Mouse (Mus musculus) heart, adult 11 months (tissue): Measurements from ENCODE around the gene Vrk3.
A peak's percentile ranks its signal among the peaks of the same experiment; 100 is the strongest.

Experiments
- DNase-seq: peaks from one replicate; pipeline ENCODE4 v3.0.0; 2022

Gene Vrk3

GRCm38 (mm10) chr7:44770046-44770578 is 21.9 kb downstream of the Vrk3 start:
- no peak for DNase-seq

DNA sequence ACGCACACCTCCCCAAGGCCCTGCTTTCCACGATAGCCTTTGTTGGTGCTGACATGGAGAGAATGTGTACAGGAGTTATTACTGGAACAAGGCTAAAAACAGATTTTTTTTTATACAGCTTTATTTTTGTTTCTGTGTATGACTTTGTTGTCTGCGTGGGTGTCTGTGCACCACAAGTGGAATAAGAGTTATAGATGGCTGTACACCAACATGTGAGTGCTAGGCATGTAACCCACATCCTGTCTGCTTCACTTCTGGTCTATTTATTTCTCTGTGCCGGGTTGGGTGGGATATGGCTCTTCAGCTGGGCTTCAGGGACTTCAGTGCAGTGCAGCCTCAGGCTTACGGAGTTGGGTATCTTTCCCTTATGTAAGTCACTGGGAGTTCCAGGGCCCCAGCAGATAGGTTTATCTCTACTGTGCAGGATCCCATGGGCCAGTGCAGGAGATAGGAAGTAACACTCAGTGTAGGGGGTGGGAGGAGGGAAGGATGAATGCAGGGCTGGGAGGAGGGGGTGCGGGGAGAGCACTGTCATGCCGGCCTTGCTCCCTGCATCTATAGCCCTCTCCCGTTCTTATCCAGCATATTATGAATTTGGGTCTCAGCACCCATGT is 24.5 kb downstream of the Vrk3 start:
- no peak for DNase-seq

DNA sequence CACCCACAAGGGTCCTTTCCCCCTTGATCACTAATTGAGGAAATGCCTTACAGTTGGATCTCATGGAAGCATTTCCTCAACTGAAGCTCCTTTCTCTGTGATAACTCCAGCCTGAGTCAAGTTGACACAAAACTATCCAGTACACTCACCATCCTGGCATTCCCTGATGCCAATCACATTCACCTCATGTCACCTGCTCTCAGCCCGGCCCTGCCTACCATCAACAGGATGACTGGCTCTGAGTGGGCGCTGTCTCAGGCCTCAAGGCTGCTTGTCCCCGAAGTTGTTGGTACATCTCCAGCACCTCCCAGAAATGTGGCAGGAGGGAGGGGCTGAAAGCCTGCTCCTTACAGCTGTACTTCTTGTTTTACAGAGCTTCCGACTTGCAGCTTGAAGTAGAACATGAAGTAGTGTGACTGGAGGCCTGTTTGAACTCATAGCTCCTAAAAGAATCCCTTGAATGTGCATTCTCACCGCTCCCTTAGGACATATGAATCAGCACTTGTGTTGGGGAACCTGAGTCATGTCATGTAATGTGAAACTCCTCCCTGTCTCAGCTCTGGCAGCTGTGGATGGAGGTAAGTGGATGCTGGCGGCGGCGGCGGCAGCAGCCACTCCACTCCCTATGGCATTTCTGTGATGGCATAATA is 28.8 kb downstream of the Vrk3 start:
- peak; percentile 72 for DNase-seq

GRCm38 (mm10) chr7:44780101-44780500 is 31.9 kb downstream of the Vrk3 start:
- DNase-seq: peak; percentile 57

- peak; percentile 83 for DNase-seq
Observed at GRCm38 (mm10) chr7:44789531-44789930, 41.3 kb downstream of the Vrk3 start.

- peak; percentile 82 for DNase-seq
Observed at GRCm38 (mm10) chr7:44790066-44790465, 41.9 kb downstream of the Vrk3 start.

DNA sequence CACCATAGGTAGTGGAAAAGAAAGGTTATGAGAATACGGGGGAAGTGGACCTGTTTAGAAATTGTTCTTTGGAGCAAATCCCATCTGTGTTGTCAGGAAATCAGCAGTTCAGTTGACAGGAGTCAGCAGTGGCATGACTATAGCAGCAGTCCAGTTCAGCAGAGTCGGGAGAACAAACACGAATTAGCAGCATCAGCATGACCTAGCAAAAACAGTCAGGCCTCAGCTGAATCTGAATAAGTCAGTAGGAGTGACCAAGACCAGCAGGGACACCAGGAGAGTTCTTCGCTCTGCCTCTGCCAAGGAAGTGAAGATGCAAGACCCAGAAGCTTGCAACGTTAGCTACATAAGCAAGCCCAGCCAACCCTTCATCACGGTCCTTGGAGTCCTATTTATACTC is 44.6 kb downstream of the Vrk3 start:
- DNase-seq: peak; percentile 62

DNA sequence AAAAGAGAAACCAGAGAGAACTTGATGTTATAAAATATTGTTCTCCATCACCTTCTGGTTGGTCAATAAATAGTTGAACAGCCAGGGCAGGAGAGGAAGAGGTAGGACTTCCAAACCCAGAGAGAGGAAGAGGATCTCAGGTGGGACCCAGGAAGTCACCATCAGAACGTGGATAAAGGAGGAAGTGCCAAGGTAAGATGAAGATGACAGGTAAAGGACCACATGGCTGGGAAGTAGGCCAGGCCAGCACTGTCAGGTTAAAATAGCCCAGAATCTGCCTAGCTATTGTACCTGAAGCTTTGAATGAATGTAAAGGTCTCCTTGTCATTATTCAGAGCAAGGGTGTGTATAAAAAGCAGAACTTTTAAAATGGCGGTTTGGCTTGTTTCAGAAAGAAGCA is 60.7 kb downstream of the Vrk3 start:
- peak; percentile 35 for DNase-seq

GRCm38 (mm10) chr7:44809466-44809865 is 61.3 kb downstream of the Vrk3 start:
- peak; percentile 75 for DNase-seq

DNA sequence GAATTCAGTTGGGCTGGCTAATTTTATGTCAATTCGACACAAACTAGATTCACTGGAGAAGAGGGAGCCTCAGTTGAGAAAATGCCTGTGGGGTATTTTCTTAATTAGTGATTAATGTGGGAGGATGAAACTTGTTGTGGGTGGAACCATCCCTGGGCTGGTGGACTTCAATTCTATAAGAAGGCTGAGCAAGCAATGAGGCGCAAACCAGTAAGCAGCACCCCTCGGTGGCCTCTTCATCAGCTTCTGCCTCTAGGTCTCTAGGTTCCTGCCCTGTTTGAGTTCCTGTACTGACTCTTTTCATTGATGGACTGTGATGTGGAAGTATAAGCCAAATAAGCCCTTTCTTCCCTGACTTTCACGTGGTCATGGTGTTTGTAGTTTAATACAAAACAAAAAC is 62.2 kb downstream of the Vrk3 start:
- DNase-seq: peak; percentile 41

- peak; percentile 80 for DNase-seq
Observed at GRCm38 (mm10) chr7:44810819-44811557, 62.8 kb downstream of the Vrk3 start.

- DNase-seq: peak; percentile 90
Observed at GRCm38 (mm10) chr7:44812651-44813325, 64.6 kb downstream of the Vrk3 start.

DNA sequence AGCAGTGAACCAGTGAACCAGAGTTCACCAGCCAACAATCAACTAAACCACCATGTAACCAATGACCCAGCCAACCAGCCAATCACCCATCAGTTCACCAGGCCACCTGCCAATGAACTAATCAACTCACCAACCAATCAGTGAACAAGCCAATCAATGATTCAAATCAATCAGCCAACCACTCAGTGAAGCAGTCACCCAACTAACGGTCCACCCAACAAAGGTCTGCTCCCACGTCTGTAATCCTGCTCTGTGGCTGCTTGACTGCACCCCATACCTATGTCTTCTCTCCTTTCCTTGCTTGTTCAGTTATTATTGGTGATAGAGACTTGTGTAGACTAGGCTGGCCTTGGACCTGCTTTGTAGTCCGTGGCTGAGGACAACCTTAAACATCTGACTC is 65.8 kb downstream of the Vrk3 start:
- peak; percentile 90 for DNase-seq

- DNase-seq: no peak
Observed at GRCm38 (mm10) chr7:44814423-44814822, 66.2 kb downstream of the Vrk3 start.

- peak; percentile 96 for DNase-seq
Observed at GRCm38 (mm10) chr7:44814952-44815553, 66.8 kb downstream of the Vrk3 start.

DNA sequence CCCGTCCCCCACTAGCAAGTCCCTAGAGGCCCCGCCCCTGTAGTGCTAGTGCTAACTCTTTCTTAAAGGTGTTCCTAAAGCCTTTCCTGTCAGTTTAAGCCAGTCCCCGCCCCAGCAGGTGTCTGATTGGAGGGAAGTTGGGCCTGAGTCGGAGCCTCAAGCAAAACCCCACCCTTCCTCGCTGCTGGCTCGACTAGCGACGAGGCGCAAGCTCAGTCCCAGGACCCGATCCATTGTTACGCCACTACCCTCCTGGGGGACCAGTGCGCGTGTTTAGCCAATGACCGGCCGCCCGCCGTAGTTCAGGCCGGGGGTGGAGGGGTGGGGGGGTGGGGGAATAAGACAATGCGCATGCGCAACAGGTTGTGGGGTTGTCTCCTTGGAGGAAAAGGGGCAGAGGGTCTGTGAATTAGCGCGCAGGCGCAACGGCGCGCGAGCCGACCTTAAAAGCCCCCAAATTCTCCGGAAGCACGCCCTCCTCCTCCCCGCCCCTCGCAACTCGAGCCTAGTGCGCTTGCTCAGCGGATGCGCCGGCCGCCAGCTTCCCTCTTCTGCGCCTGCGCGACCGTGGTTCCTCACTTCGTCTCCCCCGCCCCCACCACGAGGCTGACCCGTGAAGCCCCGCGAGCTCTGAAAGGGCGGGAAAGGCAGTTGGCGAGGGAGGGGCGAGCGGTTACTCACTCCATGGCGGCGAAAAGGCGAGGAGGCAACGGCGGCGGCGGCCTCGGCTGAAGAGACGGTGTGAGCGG is 67.7 kb downstream of the Vrk3 start, which contains the start of the genes Nup62 and Il4i1:
TSS of gene Nup62 (plus strand) at position 368 of the 749 bp plus-strand sequence.
TSS of gene Il4i1 (plus strand) at position 667 of the 749 bp plus-strand sequence.
- DNase-seq: peak; percentile 100

DNA sequence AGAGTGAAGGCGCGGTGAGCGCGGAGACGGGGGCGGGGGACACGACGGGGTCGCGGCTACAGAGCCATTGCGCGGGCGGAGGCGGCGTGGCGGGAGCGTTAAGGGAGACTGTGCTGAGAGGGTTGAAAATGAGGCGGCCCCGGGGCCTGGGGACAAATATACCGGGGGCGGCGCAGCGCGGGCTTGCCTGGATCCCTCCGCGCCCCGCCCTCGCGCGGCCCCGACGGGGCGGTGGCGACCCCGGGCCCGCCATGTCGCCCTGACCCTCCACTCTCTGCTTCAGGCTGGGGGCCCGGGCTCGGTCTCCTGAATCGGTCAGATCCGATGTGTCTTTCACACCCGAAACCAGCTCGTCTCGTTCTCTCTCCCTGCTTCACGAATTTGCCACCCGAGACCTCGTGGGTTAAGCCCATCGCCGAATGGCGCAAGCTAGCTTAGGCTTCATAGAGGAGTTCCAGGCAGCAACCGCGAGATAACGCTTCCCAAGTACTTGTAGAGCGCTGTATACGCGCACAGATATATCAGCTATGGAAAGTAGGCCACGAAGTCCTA is 68.3 kb downstream of the Vrk3 start, which contains the start of gene Atf5:
TSS of gene Atf5 (minus strand) at position 189 of the 552 bp plus-strand sequence.
- no peak for DNase-seq

- DNase-seq: peak; percentile 80
Observed at GRCm38 (mm10) chr7:44817441-44817840, 69.2 kb downstream of the Vrk3 start.

DNA sequence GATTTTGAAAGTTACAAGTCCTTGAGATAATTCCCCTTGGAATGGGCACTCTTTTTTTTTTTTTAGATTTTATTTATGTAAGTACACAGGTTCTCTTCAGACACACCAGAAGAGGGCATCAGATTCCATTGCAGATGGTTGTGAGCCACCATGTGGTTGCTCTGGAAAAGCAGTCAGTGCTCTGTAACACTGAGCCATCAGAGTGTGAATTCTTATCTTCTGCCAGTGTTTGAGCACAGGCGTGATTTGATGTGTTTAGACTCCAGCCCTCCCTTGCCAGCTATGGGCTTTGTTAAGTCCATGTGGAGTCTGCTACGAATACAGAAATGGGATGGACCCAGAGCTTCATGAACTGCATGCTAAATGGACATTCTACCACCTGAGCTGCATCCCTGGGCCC is 70.0 kb downstream of the Vrk3 start:
- DNase-seq: peak; percentile 87

DNA sequence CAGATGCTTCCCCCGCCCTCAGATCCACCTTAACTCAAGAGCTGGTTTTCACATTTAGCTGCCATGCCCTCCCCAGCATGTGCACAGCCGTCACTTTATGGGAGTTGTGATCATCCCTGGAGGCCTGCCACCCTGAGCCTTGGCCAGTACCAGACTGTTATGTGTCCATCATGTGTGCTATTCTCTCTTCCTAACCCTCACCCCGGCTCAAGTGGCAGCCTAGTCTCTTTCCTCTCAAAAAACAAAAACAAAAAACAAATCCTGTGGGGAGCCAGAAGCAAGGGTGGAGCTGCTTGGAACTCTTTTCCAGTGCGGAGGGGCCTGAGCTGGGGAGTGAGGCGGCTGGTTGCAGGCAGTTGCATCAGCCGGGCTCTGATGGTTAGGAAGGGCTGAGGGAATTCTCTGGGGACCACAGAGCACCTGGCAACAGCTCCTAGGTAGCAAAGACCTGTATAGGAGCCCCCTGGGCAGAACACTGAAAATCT is 70.6 kb downstream of the Vrk3 start:
- DNase-seq: peak; percentile 96

DNA sequence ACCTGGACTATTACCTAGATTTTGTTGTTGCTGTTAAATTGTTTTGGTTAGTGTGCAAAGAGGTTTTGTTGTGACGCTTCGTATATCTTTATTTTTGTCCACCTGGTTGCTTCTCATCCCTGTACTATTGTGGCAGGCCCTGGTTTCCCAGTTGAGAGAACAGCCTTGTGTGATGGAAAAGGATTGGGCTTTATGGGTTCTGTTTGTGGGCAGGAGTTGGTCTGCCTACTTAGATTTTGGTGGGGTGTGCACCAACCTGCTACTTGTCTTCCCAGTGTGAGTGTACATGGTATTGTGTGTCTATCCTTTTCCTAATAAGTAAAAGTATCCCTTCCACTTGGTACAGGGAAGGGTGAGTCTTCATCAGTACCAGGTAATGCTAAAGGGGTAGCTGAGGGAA is 71.2 kb downstream of the Vrk3 start:
- DNase-seq: peak; percentile 75
